Mouse (Mus musculus): ENCODE measurements around the gene Tnmd. TPM values are rescaled to one million over a fixed set of nuclear protein-coding genes. Genes with fewer than 3 reads are reported as not detected.

Gene Tnmd
- not detected for polyA plus RNA-seq (2017; shearing (Covaris generic))

DNA sequence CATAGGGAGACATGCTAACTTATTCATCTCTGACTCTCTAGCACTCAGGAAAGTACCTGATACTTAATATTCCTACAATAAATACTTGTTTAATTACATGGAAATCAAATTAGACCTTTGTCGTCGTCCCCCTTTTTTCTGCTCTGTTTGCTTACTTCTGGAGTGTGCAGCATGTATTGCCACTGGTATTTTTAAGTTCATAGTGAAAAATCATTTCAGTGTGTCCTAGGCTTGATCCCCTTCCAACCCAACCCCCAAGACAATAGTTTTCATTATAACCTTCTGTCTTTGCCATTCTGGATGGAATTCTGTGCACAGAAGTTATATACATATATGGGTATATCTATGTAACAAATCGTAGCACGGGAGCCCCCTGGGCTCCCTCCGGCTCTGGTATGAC is at the start of gene Tnmd:
Gene Tnmd (plus strand): TSS at position 301 of the 400 bp plus-strand sequence.

DNA sequence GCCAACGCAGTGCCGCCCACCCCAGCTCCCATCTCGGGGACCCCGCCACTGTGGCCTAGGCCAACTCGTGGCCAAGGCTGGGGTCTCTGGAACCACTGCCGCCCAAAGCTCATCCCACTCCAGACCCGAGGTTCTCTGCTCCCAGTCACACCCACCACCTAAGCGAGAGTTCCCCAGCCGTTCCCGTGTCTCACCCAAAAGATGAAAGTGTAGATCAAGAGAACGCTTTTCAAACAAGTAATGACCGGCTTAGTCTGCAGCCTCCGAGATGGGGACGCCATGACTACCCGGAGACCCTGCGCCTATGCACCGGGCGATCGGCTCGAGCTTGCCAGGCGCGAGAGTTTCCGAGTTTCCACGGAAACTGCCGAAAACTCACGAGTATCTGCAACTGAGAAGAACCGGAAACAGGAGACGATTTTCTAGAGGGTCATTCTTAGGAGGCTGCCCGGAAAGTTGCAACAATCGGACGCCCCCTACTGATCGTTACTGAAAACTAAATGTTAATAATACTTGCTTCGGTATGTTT is 47.3 kb downstream of the Tnmd start, which contains the start of gene Tspan6:
Gene Tspan6 (minus strand): TSS at position 416 of the 529 bp plus-strand sequence.

DNA sequence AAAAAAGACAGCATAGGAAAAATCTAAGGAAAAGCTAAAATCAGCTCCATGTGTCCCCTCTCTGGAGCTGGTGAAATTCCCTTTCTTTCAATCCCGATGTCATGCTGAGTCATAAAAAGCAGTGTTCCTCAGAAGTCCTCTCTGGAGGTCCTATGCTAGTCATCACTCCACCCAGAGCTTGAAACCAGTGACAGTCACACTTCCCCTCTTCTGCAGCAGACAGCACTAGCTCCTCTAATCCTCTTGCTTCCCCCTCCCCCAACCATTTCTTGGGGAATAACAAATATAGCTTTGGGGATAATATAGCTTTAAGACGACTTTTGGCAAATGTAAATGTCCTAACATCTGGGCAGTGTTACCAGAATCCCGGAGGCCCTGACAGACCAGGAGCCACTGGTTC is 57.5 kb downstream of the Tnmd start, which contains the start of gene Srpx2:
Gene Srpx2 (plus strand): TSS at position 166 of the 400 bp plus-strand sequence.

Other genes with a start within 250 kb of the Tnmd start
- not detected for gene Pcdh19, start 162.0 kb upstream of the Tnmd start, polyA plus RNA-seq (2017; shearing (Covaris generic))
- gene Tspan6, start 47.4 kb downstream of the Tnmd start, polyA plus RNA-seq (2017; shearing (Covaris generic)) = 1.9 TPM
- gene Srpx2, start 57.4 kb downstream of the Tnmd start, polyA plus RNA-seq (2017; shearing (Covaris generic)) = 0.12 TPM
- 0.11 TPM for gene Sytl4, start 130.8 kb downstream of the Tnmd start, polyA plus RNA-seq (2017; shearing (Covaris generic))
- gene Cstf2, start 208.2 kb downstream of the Tnmd start, polyA plus RNA-seq (2017; shearing (Covaris generic)) = 40.0 TPM